Mouse (Mus musculus) liver, adult 2 months (tissue): ENCODE data around the gene Ankra2. TPM values are rescaled to one million over a fixed set of nuclear protein-coding genes. Genes with fewer than 3 reads are reported as not detected.

Experiments
- DNase-seq: peaks from one replicate; pipeline ENCODE4 v3.0.0-alpha.2; 2011; ENCODE audit warnings: low read depth, low spot score; ENCODE audit errors: extremely low read depth
- H3K27ac ChIP-seq: fragments of 200-500 bp; replicated peaks from 2 replicates; pipeline ENCODE4 v1.5.1; 2012; ENCODE audit warnings: low read depth, mild to moderate bottlenecking, control low read depth, inconsistent platforms, low read length; ENCODE audit not compliant: insufficient read depth
- H3K27me3 ChIP-seq: fragments of 200-500 bp; 2 replicates; pipeline ENCODE4 v1.6.1; 2012; ENCODE audit warnings: mild to moderate bottlenecking, moderate library complexity, low read length, inconsistent platforms; ENCODE audit not compliant: control insufficient read depth, insufficient read depth
- H3K36me3 ChIP-seq: fragments of 200-500 bp; 2 replicates; pipeline ENCODE4 v1.6.1; 2012; ENCODE audit warnings: low read length, inconsistent platforms; ENCODE audit not compliant: control insufficient read depth, insufficient read depth
- H3K4me1 ChIP-seq: fragments of 200-500 bp; 2 replicates; pipeline ENCODE4 v1.6.1; 2011; ENCODE audit warnings: low read length; ENCODE audit not compliant: control insufficient read depth, insufficient read depth
- H3K4me3 ChIP-seq: fragments of 200-500 bp; 2 replicates; pipeline ENCODE4 v1.5.1; 2011; ENCODE audit warnings: low read depth, mild to moderate bottlenecking, control low read depth, low read length, moderate library complexity; ENCODE audit not compliant: insufficient read depth
- H3K79me2 ChIP-seq: fragments of 200-500 bp; 2 replicates; pipeline ENCODE4 v1.6.1; 2012; ENCODE audit warnings: inconsistent platforms, mild to moderate bottlenecking, low read length, moderate library complexity; ENCODE audit not compliant: control insufficient read depth, insufficient read depth
- H3K9ac ChIP-seq: fragments of 200-500 bp; 2 replicates; pipeline ENCODE4 v1.6.1; 2012; ENCODE audit warnings: low read depth, mild to moderate bottlenecking, control low read depth, inconsistent platforms, low read length
- CTCF ChIP-seq: fragments of 200-500 bp; IDR thresholded peaks from 2 replicates; pipeline ENCODE4 v1.5.1; 2011; ENCODE audit warnings: low read depth, low read length, control low read depth
- POLR2A ChIP-seq: fragments of 200-500 bp; IDR thresholded peaks from 2 replicates; pipeline ENCODE4 v1.6.1; 2011; ENCODE audit warnings: low read length, control low read depth; ENCODE audit not compliant: insufficient read depth; ENCODE audit errors: extremely low read depth
- WGBS: fragments of 180-500 bp; shearing (Covaris S2); methylation state at CpG from one replicate; pipeline ENCODE4 v1.1.7; 2018; 5-methylcytosine and 5-hydroxymethylcytosine counted together
- polyA plus RNA-seq: library from polyadenylated mRNA; depleted of rRNA; stranded (reverse); fragments of >200 nt; gene quantifications from 2 replicates; pipeline ENCODE4 v1.2.3, GENCODE M21; 2012; rRNA removed
- total RNA-seq: library from RNA; depleted of rRNA; stranded (reverse); fragments of >200 nt; gene quantifications from 2 replicates; pipeline ENCODE4 v1.2.3, GENCODE M21; 2014; rRNA removed

The Ankra2 gene
- 11.1 and 12.8 TPM in 2 replicates for total RNA-seq
- 6.1 and 6.4 TPM in 2 replicates for polyA plus RNA-seq

DNA sequence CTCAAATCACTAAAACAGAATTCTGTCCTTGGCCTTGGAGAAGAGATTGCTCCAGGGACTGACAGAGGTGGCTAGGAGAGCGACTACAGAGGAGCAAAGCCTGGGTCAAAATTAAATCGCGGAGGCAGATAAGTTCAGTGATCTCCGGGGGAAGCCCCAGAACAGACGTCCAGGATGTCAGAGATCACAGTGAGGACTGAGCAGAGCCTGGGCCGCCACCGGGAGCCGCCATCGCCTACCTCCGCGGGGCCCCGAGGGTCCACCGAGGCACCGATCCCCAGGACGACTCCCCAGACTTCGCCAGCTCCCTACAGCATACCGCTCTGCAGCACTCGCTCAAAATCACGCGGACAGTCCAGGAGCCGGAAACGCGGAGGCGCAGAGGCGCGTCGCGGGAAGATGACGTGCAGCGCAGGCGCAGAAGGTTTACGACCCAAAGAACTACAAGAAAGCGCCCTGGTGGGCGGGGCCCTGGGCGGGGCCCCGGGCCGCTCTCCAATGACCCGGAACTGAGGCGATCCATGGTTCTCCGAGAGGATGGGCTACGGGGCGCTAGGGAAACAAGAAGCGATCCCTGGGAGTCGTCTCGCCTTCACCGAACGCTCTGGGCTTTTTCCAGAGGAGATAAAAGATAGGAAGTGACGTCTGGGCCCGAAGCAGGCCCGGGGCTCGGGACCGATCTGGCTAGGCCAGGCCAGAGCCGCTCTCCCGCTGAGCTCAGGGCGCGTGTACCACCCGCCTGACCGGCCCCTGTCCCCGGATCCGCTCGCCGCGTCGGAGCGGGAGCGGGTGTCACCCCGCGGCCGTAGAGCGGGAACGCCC is at the start of gene Ankra2, which contains the start of gene Utp15:
Ankra2 (plus strand) TSS at position 439 of the 822 bp plus-strand sequence.
Utp15 (minus strand) TSS at position 406 of the 822 bp plus-strand sequence.
- Histone ChIP-seq H3K27me3 (no peaks in the 10 kb centered on the region), H3K27ac (peak within 1 kb of the TSS; percentile 82), H3K36me3 (peaks cover 23% of the 10 kb centered on the region), H3K79me2 (peaks cover 6% of the 10 kb centered on the region), H3K4me3 (peak within 1 kb of the TSS; percentile 97), H3K4me1 (peaks cover 13% of the 10 kb centered on the region), H3K9ac (peak within 1 kb of the TSS; percentile 93)
- DNase-seq = peak; percentile 90
- TF ChIP-seq CTCF = no peak
- peak; percentile 48; the same call in 1 of the 2 replicates for TF ChIP-seq POLR2A
- under 1% methylated on average over 71 of the region's 71 CpGs for WGBS

DNA sequence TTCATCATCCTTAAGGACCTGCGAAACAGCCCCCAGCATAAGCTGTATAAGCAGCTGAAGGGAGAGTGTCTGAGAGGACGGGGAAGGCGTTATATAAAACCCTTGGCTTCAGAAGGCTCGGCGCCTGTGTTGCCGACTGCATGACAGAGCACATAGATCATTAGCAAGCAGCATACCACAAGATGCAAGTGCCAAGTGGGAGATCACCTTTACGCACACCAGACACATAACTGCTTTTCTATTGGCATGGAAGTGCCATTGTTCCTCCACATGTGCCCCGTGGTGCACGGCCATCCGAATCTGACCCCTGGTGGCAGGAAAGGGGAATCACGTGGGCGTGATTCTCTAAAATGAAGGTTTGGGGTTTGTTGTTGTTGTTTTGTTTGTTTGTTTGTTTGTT is 40.0 kb upstream of the Ankra2 start:
- Histone ChIP-seq H3K4me3 (no peak overlapping the region), H3K27me3 (no peaks in the 10 kb centered on the region), H3K9ac (no peak overlapping the region), H3K36me3 (no peaks in the 10 kb centered on the region), H3K27ac (no peak overlapping the region), H3K4me1 (no peaks in the 10 kb centered on the region), H3K79me2 (no peaks in the 10 kb centered on the region)
- WGBS = 46% methylated on average over 12 of the region's 12 CpGs
- DNase-seq = no peak
- no peak for TF ChIP-seq POLR2A
- TF ChIP-seq CTCF = peak; percentile 74

DNA sequence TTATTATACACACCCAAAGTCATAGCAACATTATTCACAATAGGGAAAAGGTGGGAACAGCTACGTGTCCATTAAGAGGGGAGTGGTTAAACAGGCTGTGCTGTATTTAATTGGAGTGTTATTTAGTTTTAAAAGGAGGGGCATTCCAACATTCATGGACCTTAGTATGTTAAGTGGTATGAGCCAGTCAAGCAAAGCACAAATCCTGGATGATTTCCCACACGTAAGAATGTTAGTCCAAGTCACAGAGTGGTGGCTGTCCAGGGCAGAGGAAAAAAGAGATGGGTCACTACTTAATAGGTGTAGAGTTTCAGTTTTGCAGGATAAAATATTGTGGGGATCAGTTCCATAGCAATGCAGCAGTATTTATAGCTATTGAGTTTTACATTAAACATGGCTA is 36.6 kb upstream of the Ankra2 start:
- no peak for TF ChIP-seq CTCF
- TF ChIP-seq POLR2A = no peak
- no peak overlapping the region for H3K4me3 ChIP-seq
- H3K79me2 ChIP-seq = no peaks in the 10 kb centered on the region
- H3K27me3 ChIP-seq = no peaks in the 10 kb centered on the region
- H3K27ac ChIP-seq = no peak overlapping the region
- H3K4me1 ChIP-seq = no peaks in the 10 kb centered on the region
- WGBS = 79% methylated on average over 2 of the region's 2 CpGs
- no peaks in the 10 kb centered on the region for H3K36me3 ChIP-seq
- no peak overlapping the region for H3K9ac ChIP-seq
- no peak for DNase-seq

DNA sequence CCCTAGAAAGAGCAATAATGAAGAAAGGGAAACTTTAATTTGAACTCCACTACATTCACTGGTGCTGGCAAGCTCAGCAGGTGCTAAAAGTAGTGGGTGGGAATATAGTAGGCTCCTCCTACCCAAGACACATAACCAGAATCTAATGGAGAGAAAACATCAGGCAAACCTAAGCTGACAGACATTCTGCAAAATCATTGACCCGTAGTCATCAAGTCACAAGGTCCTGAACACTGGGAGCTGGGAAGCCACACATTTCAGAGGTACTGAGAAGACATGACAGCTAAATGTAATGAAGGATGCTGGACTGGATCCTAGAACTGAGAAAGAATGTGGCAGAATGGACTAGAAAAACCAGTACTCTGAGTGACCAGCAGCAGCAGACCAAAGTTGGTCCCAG is 32.4 kb upstream of the Ankra2 start:
- Histone ChIP-seq H3K27ac (no peak overlapping the region), H3K4me1 (no peaks in the 10 kb centered on the region), H3K9ac (no peak overlapping the region), H3K4me3 (no peak overlapping the region), H3K79me2 (no peaks in the 10 kb centered on the region), H3K27me3 (0 out of 2 replicates have a peak, but pooled peaks cover 2% of the 10 kb centered on the region), H3K36me3 (no peaks in the 10 kb centered on the region)
- WGBS = 94% methylated on average over 1 of the region's 1 CpGs
- no peak for DNase-seq
- TF ChIP-seq POLR2A (no peak), CTCF (no peak)

DNA sequence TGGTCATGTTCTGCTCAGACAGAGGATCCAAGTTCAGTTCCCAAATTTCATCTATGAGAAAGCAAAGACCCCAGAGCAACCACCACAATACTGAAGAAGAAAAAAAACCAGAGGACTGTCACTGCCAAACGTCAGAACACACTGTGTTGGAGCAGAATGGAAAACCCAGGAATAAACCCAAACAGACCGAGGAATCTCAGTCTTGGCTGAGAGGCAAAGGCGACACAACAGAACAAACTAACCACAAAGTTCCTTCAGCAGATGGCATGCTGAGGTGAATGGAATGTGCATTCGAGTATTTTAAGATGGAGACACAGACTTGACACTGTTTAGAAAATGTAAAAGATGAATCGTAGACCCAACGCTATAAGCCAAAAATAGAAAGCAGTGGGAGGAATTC is 27.4 kb upstream of the Ankra2 start:
- DNase-seq = no peak
- Histone ChIP-seq H3K4me1 (no peaks in the 10 kb centered on the region), H3K27ac (no peak overlapping the region), H3K79me2 (no peaks in the 10 kb centered on the region), H3K9ac (no peak overlapping the region), H3K4me3 (no peak overlapping the region), H3K36me3 (no peaks in the 10 kb centered on the region), H3K27me3 (0 out of 2 replicates have a peak, but pooled peaks cover 2% of the 10 kb centered on the region)
- TF ChIP-seq POLR2A = no peak
- TF ChIP-seq CTCF = no peak
- WGBS = 73% methylated on average over 6 of the region's 6 CpGs
